Mouse (Mus musculus): ENCODE results near the gene H2-M2.

GRCm38 (mm10) chr17:37491930-37492518 lies 8.7 kb upstream of the H2-M2 start, which contains the start of gene Olfr110:
- TF ChIP-seq CTCF (IDR thresholded peaks at IDR 0.05; ENCODE audit: control insufficient read depth, insufficient read depth, insufficient replicate concordance, low read depth, low read length), result no peak
- TF ChIP-seq POLR2A (IDR thresholded peaks at IDR 0.05; ENCODE audit: control insufficient read depth, low read depth, low read length), result no peak
